Mouse (Mus musculus) kidney, embryonic 14.5 days (tissue): Measurements from ENCODE around the gene Snapc3. TPM values are rescaled to one million over a fixed set of nuclear protein-coding genes. Genes with fewer than 3 reads are reported as not detected.

Experiments
- ATAC-seq: fragments of 200-750 bp; cut with Nextera tagmentation; 2 replicates; pipeline ENCODE4 v1.8.0; 2017; ENCODE audit warnings: moderate number of reproducible peaks, mild to moderate bottlenecking, moderate TSS enrichment, moderate library complexity; ENCODE audit not compliant: low FRiP score, low TSS enrichment
- H3K27ac ChIP-seq: fragments of 300-500 bp; sonication (generic); 2 replicates; pipeline ENCODE4 v1.5.1; 2014; ENCODE audit warnings: low read depth, mild to moderate bottlenecking, low read length, moderate library complexity, mixed read lengths
- H3K27me3 ChIP-seq: fragments of 300-500 bp; sonication (generic); 2 replicates; pipeline ENCODE4 v1.6.1; 2014; ENCODE audit warnings: mild to moderate bottlenecking, low read length; ENCODE audit not compliant: control insufficient read depth, insufficient read depth
- H3K36me3 ChIP-seq: fragments of 300-500 bp; sonication (generic); 2 replicates; pipeline ENCODE4 v1.6.1; 2014; ENCODE audit warnings: low read length, mixed read lengths; ENCODE audit not compliant: control insufficient read depth, insufficient read depth
- H3K4me1 ChIP-seq: fragments of 300-500 bp; sonication (generic); 2 replicates; pipeline ENCODE4 v1.6.1; 2014; ENCODE audit warnings: low read length, mixed read lengths; ENCODE audit not compliant: control insufficient read depth, insufficient read depth
- H3K4me2 ChIP-seq: fragments of 300-500 bp; sonication (generic); replicated peaks from 2 replicates; pipeline ENCODE4 v1.6.1; 2014; ENCODE audit warnings: low read depth, mild to moderate bottlenecking, low read length
- H3K4me3 ChIP-seq: fragments of 300-500 bp; sonication (generic); 2 replicates; pipeline ENCODE4 v1.5.1; 2014; ENCODE audit warnings: mild to moderate bottlenecking, low read length
- H3K9ac ChIP-seq: fragments of 300-500 bp; sonication (generic); 2 replicates; pipeline ENCODE4 v1.6.1; 2014; ENCODE audit warnings: low read depth, mild to moderate bottlenecking, low read length, moderate library complexity
- H3K9me3 ChIP-seq: fragments of 300-500 bp; sonication (generic); 2 replicates; pipeline ENCODE4 v1.6.1; 2016; ENCODE audit warnings: low read length; ENCODE audit not compliant: control insufficient read depth
- WGBS: fragments of 180-500 bp; shearing (Covaris S2); extraction: QIAGEN DNeasy Blood & Tissue Kit; methylation state at CpG from one replicate; pipeline ENCODE4 v1.1.7; 2014; 5-methylcytosine and 5-hydroxymethylcytosine counted together
- polyA plus RNA-seq: library from polyadenylated mRNA; unstranded; fragments of >200 nt; fragmentation: Nextera tagmentation; extraction: Ambion mirVana; gene quantifications from 2 replicates; pipeline ENCODE4 v1.2.1, GENCODE M21; 2014

Gene Snapc3
- polyA plus RNA-seq, 1 experiment from 2014 or later, result 51.3 TPM

- Histone ChIP-seq H3K4me1 (no peaks in the 10 kb centered on the region), H3K27ac (no peak overlapping the region), H3K27me3 (no peaks in the 10 kb centered on the region), H3K4me2 (no peak overlapping the region), H3K4me3 (no peak overlapping the region), H3K9me3 (no peaks in the 10 kb centered on the region), H3K9ac (no peak overlapping the region), H3K36me3 (peaks cover 62% of the 10 kb centered on the region)
- 90% methylated on average over 4 of the region's 4 CpGs for WGBS
- no peak for ATAC-seq
These were observed 11.3 kb downstream of the Snapc3 start for GRCm38 (mm10) chr4:83428845-83429244.

GRCm38 (mm10) chr4:83431950-83432349 lies 14.4 kb downstream of the Snapc3 start:
- 89% methylated on average over 7 of the region's 7 CpGs for WGBS
- Histone ChIP-seq H3K27ac (no peak overlapping the region), H3K4me3 (no peak overlapping the region), H3K36me3 (peaks cover 74% of the 10 kb centered on the region), H3K4me1 (no peaks in the 10 kb centered on the region), H3K9ac (no peak overlapping the region), H3K27me3 (no peaks in the 10 kb centered on the region), H3K4me2 (no peak overlapping the region), H3K9me3 (no peaks in the 10 kb centered on the region)
- ATAC-seq, result no peak

GRCm38 (mm10) chr4:83432901-83433300 lies 15.4 kb downstream of the Snapc3 start:
- H3K36me3 ChIP-seq, result peaks cover 70% of the 10 kb centered on the region
- no peaks in the 10 kb centered on the region for H3K9me3 ChIP-seq
- H3K4me3 ChIP-seq, result no peak overlapping the region
- no peak overlapping the region for H3K9ac ChIP-seq
- H3K27ac ChIP-seq, result no peak overlapping the region
- WGBS, result 93% methylated on average over 6 of the region's 6 CpGs
- no peak overlapping the region for H3K4me2 ChIP-seq
- no peaks in the 10 kb centered on the region for H3K27me3 ChIP-seq
- ATAC-seq, result no peak
- H3K4me1 ChIP-seq, result no peaks in the 10 kb centered on the region

GRCm38 (mm10) chr4:83436375-83436774 lies 18.9 kb downstream of the Snapc3 start:
- H3K9me3 ChIP-seq, result no peaks in the 10 kb centered on the region
- H3K27me3 ChIP-seq, result no peaks in the 10 kb centered on the region
- H3K27ac ChIP-seq, result no peak overlapping the region

GRCm38 (mm10) chr4:83438116-83438515 lies 20.6 kb downstream of the Snapc3 start:
- ATAC-seq, result no peak

More at GRCm38 (mm10) chr4:83436375-83436774, 18.9 kb downstream of the Snapc3 start:
- Histone ChIP-seq H3K36me3 (peaks cover 73% of the 10 kb centered on the region), H3K4me3 (no peak overlapping the region), H3K4me1 (no peaks in the 10 kb centered on the region), H3K9ac (no peak overlapping the region), H3K4me2 (no peak overlapping the region)
- no peak for ATAC-seq
- 97% methylated on average over 8 of the region's 8 CpGs for WGBS

GRCm38 (mm10) chr4:83439045-83439444 lies 21.5 kb downstream of the Snapc3 start:
- H3K27me3 ChIP-seq, result no peaks in the 10 kb centered on the region
- 68% methylated on average over 5 of the region's 5 CpGs for WGBS
- no peaks in the 10 kb centered on the region for H3K9me3 ChIP-seq
- H3K4me1 ChIP-seq, result no peaks in the 10 kb centered on the region
- H3K36me3 ChIP-seq, result peaks cover 64% of the 10 kb centered on the region
- no peak overlapping the region for H3K27ac ChIP-seq
- H3K4me2 ChIP-seq, result no peak overlapping the region
- no peak for ATAC-seq
- H3K9ac ChIP-seq, result no peak overlapping the region
- no peak overlapping the region for H3K4me3 ChIP-seq

More at GRCm38 (mm10) chr4:83438116-83438515, 20.6 kb downstream of the Snapc3 start:
- H3K4me1 ChIP-seq, result no peaks in the 10 kb centered on the region
- H3K36me3 ChIP-seq, result peaks cover 71% of the 10 kb centered on the region
- no peak overlapping the region for H3K9ac ChIP-seq
- H3K4me3 ChIP-seq, result no peak overlapping the region
- no peaks in the 10 kb centered on the region for H3K27me3 ChIP-seq
- no peaks in the 10 kb centered on the region for H3K9me3 ChIP-seq
- no peak overlapping the region for H3K27ac ChIP-seq
- no peak overlapping the region for H3K4me2 ChIP-seq

GRCm38 (mm10) chr4:83441050-83441449 lies 23.5 kb downstream of the Snapc3 start:
- Histone ChIP-seq H3K4me2 (no peak overlapping the region), H3K4me3 (no peak overlapping the region), H3K36me3 (peaks cover 51% of the 10 kb centered on the region), H3K27me3 (no peaks in the 10 kb centered on the region), H3K27ac (no peak overlapping the region), H3K9me3 (no peaks in the 10 kb centered on the region), H3K9ac (no peak overlapping the region), H3K4me1 (no peaks in the 10 kb centered on the region)
- 88% methylated on average over 4 of the region's 4 CpGs for WGBS
- ATAC-seq, result no peak

GRCm38 (mm10) chr4:83450785-83451184 lies 33.3 kb downstream of the Snapc3 start:
- Histone ChIP-seq H3K9me3 (no peaks in the 10 kb centered on the region), H3K4me2 (no peak overlapping the region), H3K4me3 (no peak overlapping the region), H3K9ac (no peak overlapping the region), H3K36me3 (peaks cover 62% of the 10 kb centered on the region), H3K4me1 (no peaks in the 10 kb centered on the region), H3K27ac (no peak overlapping the region), H3K27me3 (no peaks in the 10 kb centered on the region)
- 85% methylated on average over 4 of the region's 4 CpGs for WGBS
- ATAC-seq, result no peak

GRCm38 (mm10) chr4:83460106-83460505 lies 42.6 kb downstream of the Snapc3 start:
- no peaks in the 10 kb centered on the region for H3K9me3 ChIP-seq
- no peak overlapping the region for H3K9ac ChIP-seq
- ATAC-seq, result no peak
- H3K27ac ChIP-seq, result no peak overlapping the region
- no peaks in the 10 kb centered on the region for H3K4me1 ChIP-seq
- 94% methylated on average over 5 of the region's 5 CpGs for WGBS
- no peaks in the 10 kb centered on the region for H3K27me3 ChIP-seq
- H3K4me2 ChIP-seq, result no peak overlapping the region
- peaks cover 87% of the 10 kb centered on the region for H3K36me3 ChIP-seq
- no peak overlapping the region for H3K4me3 ChIP-seq
